In the genomic region with DNA sequence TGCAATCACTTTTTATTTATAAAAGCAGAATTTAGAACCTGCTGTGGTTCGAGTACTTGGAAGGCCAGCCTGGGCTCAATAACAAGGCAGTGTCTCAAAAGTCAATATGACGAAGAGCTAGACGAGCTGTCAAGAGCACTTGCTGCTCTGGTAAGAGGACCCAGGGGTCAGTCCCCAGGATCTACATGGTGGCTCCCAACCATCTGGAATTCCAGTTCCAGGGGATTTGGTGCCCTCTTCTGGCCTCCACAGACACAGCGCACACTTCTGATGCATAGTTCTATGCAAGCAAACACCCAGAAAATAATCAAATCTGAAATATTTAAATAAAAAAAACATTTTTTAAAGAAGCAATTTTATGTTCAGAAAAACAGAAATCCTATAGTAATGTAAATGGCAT, we compare ENCODE assay signal across 9 mouse cellular contexts. TPM values are rescaled to one million over a fixed set of nuclear protein-coding genes. Genes with fewer than 3 reads are reported as not detected.
DNase-seq lines count a peak whose midpoint lies in the region; ATAC-seq lines count a peak whose summit lies in the region.
"Had no signal": no experiment of that assay in that cellular context is flagged by ENCODE, and none has a peak within 500 bp of the region (broad histone marks: within the 10 kb centered on the region; RNA-seq: fewer than 3 reads in every experiment).

No protein-coding gene starts in this region.

- no peak overlapping the region for H3K4me2 ChIP-seq in intestine, embryonic 15.5 days (replicated peaks)
- H3K4me2 ChIP-seq in midbrain, embryonic 13.5 days (replicated peaks), result no peak overlapping the region

- peaks cover 8% of the 10 kb centered on the region for H3K36me3 ChIP-seq in intestine, embryonic 15.5 days
- peaks cover 38% of the 10 kb centered on the region for H3K36me3 ChIP-seq in midbrain, embryonic 13.5 days

- 0 out of 2 replicates have a peak overlapping the region, but pooled peaks have one; percentile 58 for H3K27ac ChIP-seq in intestine, embryonic 15.5 days
- H3K27ac ChIP-seq in midbrain, embryonic 13.5 days, result no peak overlapping the region

- no peak overlapping the region for H3K4me3 ChIP-seq in intestine, embryonic 15.5 days (replicated peaks)
- no peak overlapping the region for H3K4me3 ChIP-seq in midbrain, embryonic 13.5 days (replicated peaks)

- H3K27me3 ChIP-seq in intestine, embryonic 15.5 days (replicated peaks), result no peaks in the 10 kb centered on the region
- H3K27me3 ChIP-seq in midbrain, embryonic 13.5 days, result no peaks in the 10 kb centered on the region

- no peak for ATAC-seq in intestine, embryonic 15.5 days
- no peak for ATAC-seq in midbrain, embryonic 13.5 days

- no peaks in the 10 kb centered on the region for H3K9me3 ChIP-seq in intestine, embryonic 15.5 days
- H3K9me3 ChIP-seq in midbrain, embryonic 13.5 days, result no peaks in the 10 kb centered on the region

- no peak overlapping the region for H3K9ac ChIP-seq in intestine, embryonic 15.5 days
- H3K9ac ChIP-seq in midbrain, embryonic 13.5 days (replicated peaks), result no peak overlapping the region

- WGBS in intestine, embryonic 15.5 days, result 91% methylated on average over 4 of the region's 4 CpGs
- 93% methylated on average over 4 of the region's 4 CpGs for WGBS in midbrain, embryonic 13.5 days

- H3K4me1 ChIP-seq in intestine, embryonic 15.5 days (replicated peaks), result peaks cover 9% of the 10 kb centered on the region; the same call in 1 of the 2 replicates
- 0 out of 2 replicates have a peak, but pooled peaks cover 4% of the 10 kb centered on the region for H3K4me1 ChIP-seq in midbrain, embryonic 13.5 days (replicated peaks)

- peak; percentile 27 for DNase-seq in heart, postnatal 4 days
- no peak for DNase-seq in heart, adult 18-20 months
- peak; percentile 57 for DNase-seq in testis, postnatal 10 days (ENCODE audit: low spot score)
- DNase-seq in testis, postnatal 14 days (ENCODE audit: low spot score), result no peak
- DNase-seq in thymus, postnatal 4 days, result peak; percentile 55
- no peak for DNase-seq in cerebellum, postnatal 36 days
- DNase-seq: adrenal gland, postnatal 36 days had no signal

RNA-seq across cellular contexts. Expression of a gene that starts 45.0 kb away (rescaled TPM):
- 10 to 100 TPM; 12.8 to 16.2 TPM for total RNA-seq in heart, postnatal 4 days (2021)
- 1 to 10 TPM; 7.5 to 8.7 TPM for total RNA-seq in heart, adult 18-20 months (2021)
- polyA plus RNA-seq in intestine, embryonic 15.5 days (2015; fragmentation: Nextera tagmentation; extraction: Ambion mirVana), result 6.3 and 6.9 TPM in 2 replicates
- 6.8 and 7.6 TPM in 2 replicates for polyA plus RNA-seq in midbrain, embryonic 13.5 days (2015; fragmentation: Nextera tagmentation; extraction: Ambion mirVana)

Comparison
In these comparisons a context has a peak if more than half of its experiments do, and no peak if none do; other contexts are left out.
1. DNase-seq: peak in heart, postnatal 4 days (single experiment), testis, postnatal 10 days (single experiment) and thymus, postnatal 4 days (single experiment); none in heart, adult 18-20 months (0 of 2), testis, postnatal 14 days (single experiment) and cerebellum, postnatal 36 days (0 of 2).